Mouse (Mus musculus) MEL (cell line): Measurements from ENCODE around the gene Gtf2e1. TPM values are rescaled to one million over a fixed set of nuclear protein-coding genes. Genes with fewer than 3 reads are reported as not detected.

Source experiments
- DNase-seq: peaks from one replicate; pipeline ENCODE4 v3.0.0; 2011; ENCODE audit warnings: low read depth, low spot score
- H3K27ac ChIP-seq: 2 replicates; pipeline ENCODE4 v1.5.1; 2012; ENCODE audit warnings: low read depth, mild to moderate bottlenecking, control low read depth, low read length, moderate library complexity; ENCODE audit not compliant: control insufficient read depth
- H3K27me3 ChIP-seq, 2 experiments: fragments of 150-350 bp in 1 of 2; sonication (generic) in 1 of 2; 2 replicates each; pipeline ENCODE4 v1.6.1; 2012; ENCODE audit warnings: low read length in 2 of 2, mild to moderate bottlenecking in 2 of 2, improper control_type of control experiment in 1 of 2, moderate library complexity in 1 of 2; ENCODE audit not compliant: insufficient read depth in 2 of 2, control insufficient read depth in 1 of 2
- H3K36me3 ChIP-seq, 2 experiments: 2 replicates each; pipeline ENCODE4 v1.6.1; 2012 to 2014; ENCODE audit warnings: low read length in 2 of 2, improper control_type of control experiment in 1 of 2, inconsistent platforms in 1 of 2, mild to moderate bottlenecking in 1 of 2; ENCODE audit not compliant: insufficient read depth in 2 of 2, control insufficient read depth in 1 of 2
- H3K4me1 ChIP-seq, 2 experiments: fragments of 150-350 bp in 1 of 2; sonication (generic) in 1 of 2; 2 replicates each; pipeline ENCODE4 v1.6.1; 2012; ENCODE audit warnings: low read length in 2 of 2, improper control_type of control experiment in 1 of 2, mild to moderate bottlenecking in 1 of 2; ENCODE audit not compliant: insufficient read depth in 2 of 2, control insufficient read depth in 1 of 2
- H3K4me3 ChIP-seq, 2 experiments: fragments of 150-350 bp in 1 of 2; sonication (generic) in 1 of 2; 2 replicates each; pipeline ENCODE4 v1.5.1; 2012; ENCODE audit warnings: low read depth in 2 of 2, low read length in 2 of 2, mild to moderate bottlenecking in 2 of 2, moderate library complexity in 2 of 2, control low read depth in 1 of 2, improper control_type of control experiment in 1 of 2; ENCODE audit not compliant: control insufficient read depth in 1 of 2, insufficient read depth in 1 of 2
- H3K79me2 ChIP-seq: 2 replicates; pipeline ENCODE4 v1.6.1; 2012; ENCODE audit warnings: mild to moderate bottlenecking, low read length, moderate library complexity; ENCODE audit not compliant: control insufficient read depth, poor library complexity, insufficient read depth
- H3K9ac ChIP-seq: 2 replicates; pipeline ENCODE4 v1.6.1; 2012; ENCODE audit warnings: low read depth, mild to moderate bottlenecking, control low read depth, low read length, moderate library complexity; ENCODE audit not compliant: control insufficient read depth, poor library complexity, severe bottlenecking
- H3K9me3 ChIP-seq: fragments of 150-350 bp; sonication (generic); replicated peaks from 2 replicates; pipeline ENCODE4 v1.6.1; 2012; ENCODE audit warnings: mild to moderate bottlenecking, low read length, improper control_type of control experiment, moderate library complexity; ENCODE audit not compliant: insufficient read depth
- BHLHE40 ChIP-seq: IDR thresholded peaks from 2 replicates; pipeline ENCODE4 v1.6.1; 2012; ENCODE audit warnings: low read depth, mild to moderate bottlenecking, inconsistent platforms, low read length, improper control_type of control experiment, borderline replicate concordance
- CHD1 ChIP-seq: IDR thresholded peaks from 2 replicates; pipeline ENCODE4 v1.6.1; 2012; ENCODE audit warnings: low read depth, mild to moderate bottlenecking, inconsistent platforms, low read length, improper control_type of control experiment
- ELF1 ChIP-seq: IDR thresholded peaks from 2 replicates; pipeline ENCODE4 v1.6.1; 2014; ENCODE audit warnings: low read depth, mild to moderate bottlenecking, inconsistent platforms, low read length, improper control_type of control experiment, moderate library complexity
- EP300 ChIP-seq, 2 experiments: IDR thresholded peaks; 2 replicates each; pipeline ENCODE4 v1.6.1; 2011; ENCODE audit warnings: improper control_type of control experiment in 2 of 2, low read length in 2 of 2, low read depth in 1 of 2, mild to moderate bottlenecking in 1 of 2
- GABPA ChIP-seq: IDR thresholded peaks from 2 replicates; pipeline ENCODE4 v1.6.1; 2012; ENCODE audit warnings: low read depth, mild to moderate bottlenecking, inconsistent platforms, low read length, improper control_type of control experiment, moderate library complexity
- JUND ChIP-seq: IDR thresholded peaks from 2 replicates; pipeline ENCODE4 v1.6.1; 2011; ENCODE audit warnings: low read depth, mild to moderate bottlenecking, improper control_type of control experiment, low read length
- KAT2A ChIP-seq: conservative IDR thresholded peaks from 2 replicates; pipeline ENCODE4 v1.6.1; 2012; ENCODE audit warnings: low read depth, low read length, improper control_type of control experiment, inconsistent platforms
- MAFK ChIP-seq: IDR thresholded peaks from 2 replicates; pipeline ENCODE4 v1.6.1; 2011; ENCODE audit warnings: low read depth, mild to moderate bottlenecking, low read length, improper control_type of control experiment, borderline replicate concordance
- MAX ChIP-seq: IDR thresholded peaks from 2 replicates; pipeline ENCODE4 v1.6.1; 2011; ENCODE audit warnings: low read length, improper control_type of control experiment
- MEF2A ChIP-seq: IDR thresholded peaks from 2 replicates; pipeline ENCODE4 v1.6.1; 2014; ENCODE audit warnings: low read depth, mild to moderate bottlenecking, inconsistent platforms, low read length, improper control_type of control experiment; ENCODE audit not compliant: poor library complexity, insufficient replicate concordance, severe bottlenecking; ENCODE audit errors: extremely low read depth
- MXI1 ChIP-seq: IDR thresholded peaks from 2 replicates; pipeline ENCODE4 v1.6.1; 2011; ENCODE audit warnings: mild to moderate bottlenecking, low read depth, low read length, improper control_type of control experiment
- MYB ChIP-seq: IDR thresholded peaks from 2 replicates; pipeline ENCODE4 v1.6.1; 2011; ENCODE audit warnings: mild to moderate bottlenecking, low read depth, low read length, improper control_type of control experiment
- NELFE ChIP-seq: IDR thresholded peaks from 2 replicates; pipeline ENCODE4 v1.6.1; 2011; ENCODE audit warnings: low read depth, low read length, improper control_type of control experiment
- NRF1 ChIP-seq: IDR thresholded peaks from 2 replicates; pipeline ENCODE4 v1.6.1; 2014; ENCODE audit warnings: low read depth, mild to moderate bottlenecking, inconsistent platforms, low read length, improper control_type of control experiment, moderate library complexity; ENCODE audit not compliant: poor library complexity, insufficient read depth, severe bottlenecking
- POLR2AphosphoS2 ChIP-seq: IDR thresholded peaks from 2 replicates; pipeline ENCODE4 v1.6.1; 2011; ENCODE audit warnings: low read length, improper control_type of control experiment
- POLR2AphosphoS5 ChIP-seq: IDR thresholded peaks from 2 replicates; pipeline ENCODE4 v1.6.1; 2012; ENCODE audit warnings: low read depth, borderline replicate concordance, mild to moderate bottlenecking, inconsistent platforms, low read length, moderate library complexity, mixed read lengths
- RCOR1 ChIP-seq: IDR thresholded peaks from 2 replicates; pipeline ENCODE4 v1.6.1; 2012; ENCODE audit warnings: low read depth, mild to moderate bottlenecking, inconsistent platforms, low read length, improper control_type of control experiment
- SIN3A ChIP-seq: IDR thresholded peaks from 2 replicates; pipeline ENCODE4 v1.6.1; 2012; ENCODE audit warnings: low read length, improper control_type of control experiment, inconsistent platforms
- TAL1 ChIP-seq: IDR thresholded peaks from 2 replicates; pipeline ENCODE4 v1.6.1; 2012; ENCODE audit warnings: mild to moderate bottlenecking, inconsistent platforms, low read length, moderate library complexity, mixed read lengths
- UBTF ChIP-seq: IDR thresholded peaks from 2 replicates; pipeline ENCODE4 v1.6.1; 2012; ENCODE audit warnings: low read depth, mild to moderate bottlenecking, inconsistent platforms, low read length, improper control_type of control experiment, moderate library complexity, borderline replicate concordance; ENCODE audit not compliant: insufficient read depth
- USF1 ChIP-seq: IDR thresholded peaks from 2 replicates; pipeline ENCODE4 v1.6.1; 2014; ENCODE audit warnings: low read depth, mild to moderate bottlenecking, inconsistent platforms, low read length, improper control_type of control experiment, moderate library complexity
- USF2 ChIP-seq, 2 experiments: IDR thresholded peaks; 2 replicates each; pipeline ENCODE4 v1.6.1; 2011 to 2012; ENCODE audit warnings: improper control_type of control experiment in 2 of 2, low read length in 2 of 2, borderline replicate concordance in 1 of 2, inconsistent platforms in 1 of 2, low read depth in 1 of 2, mild to moderate bottlenecking in 1 of 2; ENCODE audit not compliant: insufficient read depth in 1 of 2
- ZKSCAN1 ChIP-seq: IDR thresholded peaks from 2 replicates; pipeline ENCODE4 v1.6.1; 2012; ENCODE audit warnings: low read depth, mild to moderate bottlenecking, inconsistent platforms, low read length, improper control_type of control experiment, moderate library complexity
- ZNF384 ChIP-seq: IDR thresholded peaks from 2 replicates; pipeline ENCODE4 v1.6.1; 2012; ENCODE audit warnings: low read depth, mild to moderate bottlenecking, inconsistent platforms, low read length, improper control_type of control experiment
- polyA plus RNA-seq, 2 experiments: library from polyadenylated mRNA; stranded (reverse) in 1 of 2; unstranded in 1 of 2; fragments of >175 nt in 1 of 2; fragments of >200 nt in 1 of 2; gene quantifications; 2 replicates each; pipeline versions ENCODE4 v1.2.1 to v1.2.4; 2012; ENCODE audit warnings: low replicate concordance in 2 of 2, low read depth in 1 of 2; ENCODE audit not compliant: insufficient read length in 2 of 2, insufficient read depth in 1 of 2, missing spikeins in 1 of 2
- total RNA-seq: library from RNA; depleted of rRNA; stranded (reverse); fragments of 300-350 nt; gene quantifications from 2 replicates; pipeline ENCODE4 v1.2.3, GENCODE M21; 2012

Gene Gtf2e1
- total and polyA plus RNA-seq, 3 experiments: 29.3 to 37.9 TPM; not detected in 1

GRCm38 (mm10) chr16:37519721-37520120 lies 19.9 kb downstream of the Gtf2e1 start:
- Histone ChIP-seq H3K9me3 (no peaks in the 10 kb centered on the region), H3K4me1 (peaks cover 0 to 2% of the 10 kb centered on the region in 2 experiments; a peak in 1 of 4 replicates), H3K9ac (no peak overlapping the region), H3K36me3 (peaks cover 6 to 31% of the 10 kb centered on the region in 2 experiments), H3K27me3 (no peaks in the 10 kb centered on the region), H3K79me2 (no peaks in the 10 kb centered on the region; the same call in 1 of the 2 replicates), H3K27ac (no peak overlapping the region), H3K4me3 (no peak overlapping the region)
- no peak for DNase-seq
- TF ChIP-seq ELF1 (no peak), POLR2AphosphoS2 (no peak), NELFE (no peak), MEF2A (no peak), KAT2A (no peak), MYB (no peak), ZKSCAN1 (no peak), MAX (no peak), BHLHE40 (no peak), MXI1 (no peak)

GRCm38 (mm10) chr16:37518662-37519061 lies 20.9 kb downstream of the Gtf2e1 start:
- Histone ChIP-seq H3K36me3 (peaks cover 6 to 29% of the 10 kb centered on the region in 2 experiments), H3K79me2 (no peaks in the 10 kb centered on the region), H3K27me3 (no peaks in the 10 kb centered on the region), H3K4me3 (no peak overlapping the region), H3K9ac (no peak overlapping the region), H3K4me1 (peaks cover 0 to 2% of the 10 kb centered on the region in 2 experiments; a peak in 1 of 4 replicates), H3K27ac (no peak overlapping the region), H3K9me3 (no peaks in the 10 kb centered on the region)
- peak; percentile 49 to 59 for TF ChIP-seq EP300 (IDR thresholded peaks at IDR 0.05; ENCODE audit: low read depth in 1 of 2, low read length in 2 of 2)
- no peak for TF ChIP-seq KAT2A
- TF ChIP-seq JUND: no peak
- peak; percentile 24; the same call in 1 of the 2 replicates for TF ChIP-seq TAL1
- peak; percentile 50 for DNase-seq

- Histone ChIP-seq H3K9me3 (no peaks in the 10 kb centered on the region), H3K4me3 (no peak overlapping the region), H3K36me3 (peaks cover 6 to 26% of the 10 kb centered on the region in 2 experiments), H3K27ac (no peak overlapping the region), H3K9ac (no peak overlapping the region), H3K27me3 (no peaks in the 10 kb centered on the region), H3K79me2 (no peaks in the 10 kb centered on the region), H3K4me1 (peaks cover 0 to 2% of the 10 kb centered on the region in 2 experiments; a peak in 1 of 4 replicates)
- no peak for DNase-seq
- no peak for TF ChIP-seq NELFE
- TF ChIP-seq CHD1: no peak
- TF ChIP-seq RCOR1: no peak
- TF ChIP-seq USF1: no peak
- no peak for TF ChIP-seq MAFK
- TF ChIP-seq MEF2A: no peak
- TF ChIP-seq POLR2AphosphoS5: no peak
- no peak for TF ChIP-seq GABPA
- no peak for TF ChIP-seq KAT2A
- no peak for TF ChIP-seq UBTF
- TF ChIP-seq USF2 (IDR thresholded peaks at IDR 0.05; ENCODE audit: borderline replicate concordance in 1 of 2, insufficient read depth in 1 of 2, low read depth in 1 of 2, low read length in 2 of 2): no peak
- no peak for TF ChIP-seq ZNF384
- no peak for TF ChIP-seq MXI1
- no peak for TF ChIP-seq NRF1
- no peak for TF ChIP-seq SIN3A
Measured at GRCm38 (mm10) chr16:37517596-37518211, 21.9 kb downstream of the Gtf2e1 start.
